Mouse (Mus musculus): ENCODE measurements around the gene Col23a1. TPM values are rescaled to one million over a fixed set of nuclear protein-coding genes. Genes with fewer than 3 reads are reported as not detected.
A peak's percentile ranks its signal among the peaks of the same experiment; 100 is the strongest.
"Not testable (repeated sequence)": the region's sequence is repeated elsewhere in the genome, so short reads cannot be mapped to it uniquely, and the experiment has no call there.

The Col23a1 gene
- polyA plus RNA-seq, 1 experiment, result 0.76 TPM

DNA sequence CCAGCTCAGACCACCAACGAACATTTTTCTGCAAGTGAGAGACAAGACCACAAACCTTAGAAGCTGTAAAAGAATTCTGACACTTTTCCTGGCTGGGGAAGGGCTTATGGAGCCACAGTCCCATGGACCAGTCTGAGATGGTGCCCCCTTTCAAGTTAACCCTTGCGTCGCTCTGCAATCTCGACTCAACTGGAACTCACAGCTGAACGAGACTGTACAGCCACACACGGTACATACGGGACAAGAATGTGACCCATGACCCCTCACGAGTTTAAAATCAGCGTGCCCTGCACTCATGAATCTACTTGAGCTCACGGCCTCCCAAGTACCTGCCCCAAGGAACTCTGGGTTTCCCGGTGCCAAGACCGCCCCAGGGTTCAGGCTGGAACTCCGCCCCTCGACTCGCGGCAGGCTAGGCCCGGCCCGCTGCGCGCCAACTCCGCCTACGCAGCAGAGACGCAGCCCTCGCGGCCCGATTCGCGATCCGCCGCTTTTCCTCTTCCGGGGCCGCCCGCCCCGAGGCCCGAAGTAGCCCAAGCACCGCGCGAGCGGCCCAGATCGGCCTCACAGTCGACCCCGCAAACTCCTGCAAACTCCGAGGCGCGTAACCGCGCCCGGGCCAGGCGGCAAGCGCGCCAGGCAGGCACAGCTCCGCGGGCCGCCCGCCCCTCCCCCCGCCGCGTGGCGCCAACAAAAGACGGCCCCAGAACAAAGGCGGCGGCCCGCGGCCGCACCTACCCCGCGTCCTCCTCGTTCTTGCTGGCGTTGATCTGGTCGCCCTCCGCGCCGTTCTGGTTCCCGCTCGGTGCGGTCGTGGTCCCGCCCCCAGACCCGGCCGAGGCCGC lies 316.1 kb downstream of the Col23a1 start:
- no peaks in the 10 kb centered on the region for H3K4me1 ChIP-seq (ENCODE audit: control insufficient read depth, insufficient read depth, low read length)
- peaks cover 49% of the 10 kb centered on the region for H3K36me3 ChIP-seq (ENCODE audit: control insufficient read depth, insufficient read depth, low read length, poor library complexity, severe bottlenecking)
- TF ChIP-seq EP300 (IDR thresholded peaks at IDR 0.05; ENCODE audit: insufficient read depth, low read depth, low read length), result no peak
- TF ChIP-seq POLR2A (IDR thresholded peaks at IDR 0.05; ENCODE audit: insufficient read depth, low read length), result no peak
- no peak for TF ChIP-seq CTCF (IDR thresholded peaks at IDR 0.05; ENCODE audit: low read depth, low read length)
- peak overlapping the region; percentile 1; the same call in 1 of the 2 replicates for H3K27ac ChIP-seq (ENCODE audit: insufficient read depth, low read length)
- peak overlapping the region; percentile 80 for H3K4me3 ChIP-seq (ENCODE audit: low read depth, low read length)
- H3K9ac ChIP-seq (ENCODE audit: low read depth, poor library complexity, severe bottlenecking), result peak overlapping the region; percentile 92
- H3K27me3 ChIP-seq (ENCODE audit: control insufficient read depth, insufficient read depth, low read length, poor library complexity, severe bottlenecking), result no peaks in the 10 kb centered on the region
- no peaks in the 10 kb centered on the region for H3K9me3 ChIP-seq (replicated peaks; ENCODE audit: control insufficient read depth, insufficient read depth, low read length, poor library complexity, severe bottlenecking)

DNA sequence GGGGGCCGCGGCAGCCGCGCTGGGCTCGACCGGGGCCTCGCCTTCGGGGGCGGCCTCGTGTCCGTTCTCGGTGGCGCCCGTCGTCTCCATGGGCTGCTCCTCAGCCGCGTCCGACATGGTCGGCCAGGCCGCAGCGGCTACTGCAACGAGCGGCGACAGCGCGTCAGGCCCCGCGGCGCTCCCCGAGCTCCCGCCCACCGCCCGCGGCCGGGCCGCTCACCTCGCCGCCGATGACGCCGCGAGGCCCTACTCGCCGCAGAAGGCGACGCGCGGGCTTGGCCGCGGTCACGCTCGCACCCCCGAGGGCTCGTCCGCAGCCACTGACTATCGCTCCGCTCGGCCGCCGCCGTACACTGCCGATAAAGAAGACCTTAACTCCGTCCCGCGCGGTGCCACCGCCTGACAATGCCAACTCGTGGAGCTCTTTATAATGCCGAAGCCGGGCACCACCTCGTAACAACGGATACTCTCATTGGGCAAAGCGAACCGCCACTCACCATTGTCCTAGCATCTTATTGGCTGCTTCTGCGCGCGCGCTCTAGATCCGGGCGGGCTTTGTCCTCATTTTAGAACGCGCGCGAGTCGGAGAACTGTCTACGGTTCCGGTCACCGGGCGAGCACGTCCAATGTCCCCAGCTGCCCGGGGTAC lies 316.9 kb downstream of the Col23a1 start, which contains the start of gene Hnrnpab:
TSS of gene Hnrnpab (minus strand) at position 401 of the 649 bp plus-strand sequence.
- no peaks in the 10 kb centered on the region for H3K4me1 ChIP-seq (ENCODE audit: control insufficient read depth, insufficient read depth, low read length)
- TF ChIP-seq EP300 (IDR thresholded peaks at IDR 0.05; ENCODE audit: insufficient read depth, low read depth, low read length) (0 out of 2 replicates have a peak, but pooled peaks have one; percentile 35), POLR2A (IDR thresholded peaks at IDR 0.05; ENCODE audit: insufficient read depth, low read length) (peak; percentile 99), CTCF (IDR thresholded peaks at IDR 0.05; ENCODE audit: low read depth, low read length) (no peak)
- peak within 1 kb of the TSS; percentile 80 for H3K4me3 ChIP-seq (ENCODE audit: low read depth, low read length)
- peaks cover 42% of the 10 kb centered on the region for H3K36me3 ChIP-seq (ENCODE audit: control insufficient read depth, insufficient read depth, low read length, poor library complexity, severe bottlenecking)
- no peaks in the 10 kb centered on the region for H3K9me3 ChIP-seq (replicated peaks; ENCODE audit: control insufficient read depth, insufficient read depth, low read length, poor library complexity, severe bottlenecking)
- peak within 1 kb of the TSS; percentile 74 for H3K27ac ChIP-seq (ENCODE audit: insufficient read depth, low read length)
- H3K9ac ChIP-seq (ENCODE audit: low read depth, poor library complexity, severe bottlenecking), result peak within 1 kb of the TSS; percentile 92
- H3K27me3 ChIP-seq (ENCODE audit: control insufficient read depth, insufficient read depth, low read length, poor library complexity, severe bottlenecking), result no peaks in the 10 kb centered on the region

DNA sequence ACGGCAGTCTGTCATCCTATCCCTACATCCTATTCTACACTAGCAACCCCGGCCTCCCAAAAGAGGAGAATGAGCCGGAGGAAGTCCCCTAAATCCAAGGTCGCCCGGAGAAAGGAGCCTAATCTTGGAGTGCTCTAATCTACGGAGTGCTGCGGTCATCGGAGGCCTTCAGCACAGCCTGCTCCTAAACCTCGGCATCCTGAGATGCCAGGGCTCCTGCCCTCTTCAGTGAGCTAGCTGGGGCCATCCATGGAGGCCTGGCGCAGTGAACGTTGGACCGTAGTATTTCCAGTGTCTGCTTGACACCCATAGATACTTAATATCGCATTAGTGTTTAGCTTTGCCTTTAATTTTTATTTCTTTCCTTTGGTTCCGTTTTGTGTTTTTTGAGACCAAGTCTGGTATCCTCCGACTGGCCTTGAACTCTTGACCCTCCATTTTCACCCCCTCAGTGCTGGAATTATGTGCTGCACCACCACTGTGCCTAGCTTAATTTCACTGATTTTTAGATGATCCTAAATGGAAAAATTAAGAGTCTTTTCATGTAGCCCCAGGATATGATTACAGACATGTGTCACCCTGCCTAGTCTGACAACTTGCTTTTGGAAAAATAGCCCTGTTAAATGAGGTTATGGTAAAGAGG lies 317.5 kb downstream of the Col23a1 start:
- H3K27me3 ChIP-seq (ENCODE audit: control insufficient read depth, insufficient read depth, low read length, poor library complexity, severe bottlenecking), result no peaks in the 10 kb centered on the region
- TF ChIP-seq POLR2A (IDR thresholded peaks at IDR 0.05; ENCODE audit: insufficient read depth, low read length), result no peak
- TF ChIP-seq EP300 (IDR thresholded peaks at IDR 0.05; ENCODE audit: insufficient read depth, low read depth, low read length), result no peak
- TF ChIP-seq CTCF (IDR thresholded peaks at IDR 0.05; ENCODE audit: low read depth, low read length), result no peak
- peak overlapping the region; percentile 92 for H3K9ac ChIP-seq (ENCODE audit: low read depth, poor library complexity, severe bottlenecking)
- no peaks in the 10 kb centered on the region for H3K9me3 ChIP-seq (replicated peaks; ENCODE audit: control insufficient read depth, insufficient read depth, low read length, poor library complexity, severe bottlenecking)
- peaks cover 35% of the 10 kb centered on the region for H3K36me3 ChIP-seq (ENCODE audit: control insufficient read depth, insufficient read depth, low read length, poor library complexity, severe bottlenecking)
- no peaks in the 10 kb centered on the region for H3K4me1 ChIP-seq (ENCODE audit: control insufficient read depth, insufficient read depth, low read length)
- H3K4me3 ChIP-seq (ENCODE audit: low read depth, low read length), result peak overlapping the region; percentile 79
- peak overlapping the region; percentile 74 for H3K27ac ChIP-seq (ENCODE audit: insufficient read depth, low read length)

DNA sequence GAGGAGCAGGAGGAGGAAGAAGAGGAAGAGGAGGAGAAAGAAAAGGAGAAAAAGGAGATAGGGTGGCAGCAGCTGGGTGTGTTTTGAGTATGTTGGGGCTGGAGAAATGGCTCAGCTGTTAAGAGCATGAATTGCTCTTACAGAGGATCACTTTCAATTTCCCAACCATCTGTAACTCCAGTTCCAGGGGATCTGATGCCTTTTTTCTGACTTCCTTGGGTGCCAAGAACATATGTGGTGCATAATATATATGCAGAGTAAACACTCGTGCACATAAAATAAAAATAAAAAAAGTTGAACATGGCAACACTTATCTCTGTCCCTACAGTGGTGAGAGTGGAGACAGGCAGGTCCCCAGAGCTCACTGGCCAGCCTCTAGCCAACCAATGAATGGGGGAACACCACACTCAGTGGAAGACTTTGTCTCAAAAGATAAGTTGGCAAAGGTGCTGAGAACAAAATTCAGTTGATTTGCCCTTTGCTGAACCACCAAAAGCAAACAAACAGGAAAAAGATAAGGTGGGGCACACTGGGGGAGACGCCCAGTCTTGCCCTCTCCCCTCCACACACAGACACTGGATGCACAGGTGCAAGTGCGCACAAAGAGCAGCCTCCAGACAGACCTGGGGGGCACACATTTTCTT lies 319.7 kb downstream of the Col23a1 start:
- Histone ChIP-seq H3K27me3 (ENCODE audit: control insufficient read depth, insufficient read depth, low read length, poor library complexity, severe bottlenecking) (no peaks in the 10 kb centered on the region), H3K4me1 (ENCODE audit: control insufficient read depth, insufficient read depth, low read length) (no peaks in the 10 kb centered on the region), H3K36me3 (ENCODE audit: control insufficient read depth, insufficient read depth, low read length, poor library complexity, severe bottlenecking) (peaks cover 13% of the 10 kb centered on the region), H3K27ac (ENCODE audit: insufficient read depth, low read length) (no peak overlapping the region), H3K9ac (ENCODE audit: low read depth, poor library complexity, severe bottlenecking) (no peak overlapping the region), H3K4me3 (ENCODE audit: low read depth, low read length) (no peak overlapping the region), H3K9me3 (replicated peaks; ENCODE audit: control insufficient read depth, insufficient read depth, low read length, poor library complexity, severe bottlenecking) (no peaks in the 10 kb centered on the region)
- no peak for TF ChIP-seq CTCF (IDR thresholded peaks at IDR 0.05; ENCODE audit: low read depth, low read length)
- no peak for TF ChIP-seq POLR2A (IDR thresholded peaks at IDR 0.05; ENCODE audit: insufficient read depth, low read length)
- TF ChIP-seq EP300 (IDR thresholded peaks at IDR 0.05; ENCODE audit: insufficient read depth, low read depth, low read length), result no peak

DNA sequence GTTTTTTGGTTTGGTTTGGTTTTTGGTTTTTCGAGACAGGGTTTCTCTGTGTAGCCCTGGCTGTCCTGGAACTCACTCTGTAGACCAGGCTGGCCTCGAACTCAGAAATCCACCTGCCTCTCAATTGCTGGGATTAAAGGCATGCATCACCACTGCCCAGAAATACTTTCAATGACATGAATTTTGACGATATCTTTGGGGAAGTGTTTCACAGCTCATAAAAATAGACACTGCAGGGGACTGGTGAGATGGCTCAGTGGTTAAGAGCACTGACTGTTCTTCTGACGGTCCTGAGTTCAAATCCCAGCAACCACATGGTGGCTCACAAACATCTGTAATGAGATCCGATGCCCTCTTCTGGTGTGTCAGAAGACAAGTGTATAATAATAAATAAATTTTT lies 320.2 kb downstream of the Col23a1 start:
- H3K27me3 ChIP-seq (ENCODE audit: control insufficient read depth, insufficient read depth, low read length, poor library complexity, severe bottlenecking); H3K4me1 ChIP-seq (ENCODE audit: control insufficient read depth, insufficient read depth, low read length); H3K36me3 ChIP-seq (ENCODE audit: control insufficient read depth, insufficient read depth, low read length, poor library complexity, severe bottlenecking); H3K4me3 ChIP-seq (ENCODE audit: low read depth, low read length); H3K27ac ChIP-seq (ENCODE audit: insufficient read depth, low read length); H3K9me3 ChIP-seq (replicated peaks; ENCODE audit: control insufficient read depth, insufficient read depth, low read length, poor library complexity, severe bottlenecking); H3K9ac ChIP-seq (ENCODE audit: low read depth, poor library complexity, severe bottlenecking): not testable (repeated sequence)
